9 mouse cellular contexts compared by ENCODE assay signal in the genomic region with DNA sequence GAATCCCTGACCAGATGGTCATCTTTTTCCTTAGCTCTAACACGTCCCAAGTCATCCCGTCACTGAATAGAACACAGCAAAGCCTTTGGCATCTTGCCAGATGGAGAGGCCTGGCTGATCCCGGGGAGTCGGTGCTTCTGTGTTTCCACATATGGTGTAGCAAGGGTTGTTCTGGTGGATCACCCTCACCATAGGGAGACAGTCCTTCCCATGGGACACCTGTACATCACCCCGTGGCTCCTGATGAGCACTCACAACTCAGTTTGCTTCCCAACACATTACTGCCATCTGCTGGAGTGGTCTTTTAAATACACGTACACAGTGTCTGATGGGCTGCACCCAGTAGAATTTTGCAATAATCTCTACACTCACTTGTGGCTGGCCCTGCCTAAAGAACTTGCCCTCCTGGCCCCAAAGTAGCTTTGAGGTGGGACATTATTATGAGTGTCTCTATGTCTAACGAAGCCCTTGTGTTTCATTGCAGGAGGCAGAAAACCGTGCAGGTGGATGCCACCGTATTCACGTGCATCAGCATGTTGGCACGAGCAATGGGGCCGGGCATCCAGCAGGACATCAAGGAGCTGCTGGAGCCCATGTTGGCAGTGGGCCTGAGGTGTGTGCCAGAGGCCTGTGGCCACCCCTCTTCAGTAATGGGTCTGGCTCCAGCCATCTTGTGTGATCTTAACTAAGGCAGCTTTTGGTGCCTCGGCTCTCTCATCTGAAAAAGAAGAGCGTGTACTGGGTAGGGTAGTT. TPM values are rescaled to one million over a fixed set of nuclear protein-coding genes. Genes with fewer than 3 reads are reported as not detected.
DNase-seq lines count a peak whose midpoint lies in the region; ATAC-seq and TF ChIP-seq lines count a peak whose summit lies in the region.
"Had no signal": no experiment of that assay in that cellular context is flagged by ENCODE, and none has a peak within 500 bp of the region (broad histone marks: within the 10 kb centered on the region; RNA-seq: fewer than 3 reads in every experiment).

No protein-coding gene starts in this region.

- H3K4me1 ChIP-seq in cortical plate, adult 2 months (ENCODE audit: control insufficient read depth, insufficient read depth, low read length) = peaks cover 1% of the 10 kb centered on the region; the same call in 1 of the 2 replicates
- H3K4me1 ChIP-seq: midbrain, embryonic 12.5 days had no signal

- peak; percentile 61 for DNase-seq in adrenal gland, postnatal 14 days
- no peak for DNase-seq in adrenal gland, adult 18-20 months (ENCODE audit: low spot score in 2 of 2)
- DNase-seq in right cerebral cortex, adult 2 months (ENCODE audit: low spot score in 2 of 2) = peak; percentile 38
- no peak for DNase-seq in right cerebral cortex, postnatal 14 days
- DNase-seq in layer of hippocampus, adult 2 months (ENCODE audit: low spot score in 2 of 2) = peak; percentile 33 to 58
- no peak for DNase-seq in spleen, adult 12 weeks (ENCODE audit: low spot score)

- TF ChIP-seq POLR2A in cortical plate, adult 2 months (IDR thresholded peaks at IDR 0.05; ENCODE audit: extremely low read depth, insufficient read depth, low read length) = no peak

- peak; percentile 53 for TF ChIP-seq CTCF in cortical plate, adult 2 months (IDR thresholded peaks at IDR 0.05; ENCODE audit: extremely low read depth, insufficient read depth, low read length)
- peak; percentile 78 for TF ChIP-seq CTCF in layer of hippocampus, adult 2 months (conservative IDR thresholded peaks at IDR 0.05)

- no peak overlapping the region for H3K4me3 ChIP-seq in cortical plate, adult 2 months (ENCODE audit: insufficient read depth, low read length)
- H3K4me3 ChIP-seq in layer of hippocampus, adult 2 months = no peak overlapping the region
- H3K4me3 ChIP-seq: midbrain, embryonic 12.5 days had no signal

- peak; percentile 69 for ATAC-seq in megakaryocyte-erythroid progenitor cell, adult 5-6 weeks (replicated peaks; ENCODE audit: low FRiP score, low TSS enrichment, poor library complexity, severe bottlenecking)

- H3K27ac ChIP-seq in cortical plate, adult 2 months (ENCODE audit: insufficient read depth, low read length) = no peak overlapping the region
- no peak overlapping the region for H3K27ac ChIP-seq in layer of hippocampus, adult 2 months
- H3K27ac ChIP-seq: midbrain, embryonic 12.5 days had no signal

RNA-seq across cellular contexts. Expression of a gene that starts 15.0 kb away (rescaled TPM):
- 65.5 and 67.5 TPM in 2 replicates for total RNA-seq in adrenal gland, postnatal 14 days (2021)
- 10 to 100 TPM; 84.3 to 87.9 TPM for total RNA-seq in adrenal gland, adult 18-20 months (2021)
- polyA plus RNA-seq in cortical plate, adult 2 months (2012; rRNA removed) = 30.7 and 30.9 TPM in 2 replicates
- total RNA-seq in layer of hippocampus, adult 2 months (2021) = 100 to 1,000 TPM in 1 of 2 experiments, 10 to 100 TPM in 1; 95.2 to 100 TPM
- total RNA-seq in megakaryocyte-erythroid progenitor cell, adult 5-6 weeks (2014; fragmentation: Nextera tagmentation) = 26.5 and 27.9 TPM in 2 replicates
- total RNA-seq in megakaryocyte-erythroid progenitor cell, adult 5-6 weeks (2017) = 9.1 and 12.2 TPM in 2 replicates

RNA-seq across cellular contexts. Expression of a gene that starts 18.8 kb away (rescaled TPM):
- 20.0 and 21.8 TPM in 2 replicates for total RNA-seq in adrenal gland, postnatal 14 days (2021)
- total RNA-seq in adrenal gland, adult 18-20 months (2021) = 10 to 100 TPM; 21.5 to 22.4 TPM
- polyA plus RNA-seq in cortical plate, adult 2 months (2012; rRNA removed) = 9.4 and 9.6 TPM in 2 replicates
- total RNA-seq in layer of hippocampus, adult 2 months (2021) = 1 to 10 TPM; 8.1 to 8.7 TPM
- total RNA-seq in megakaryocyte-erythroid progenitor cell, adult 5-6 weeks (2014; fragmentation: Nextera tagmentation) = 14.9 and 21.7 TPM in 2 replicates
- total RNA-seq in megakaryocyte-erythroid progenitor cell, adult 5-6 weeks (2017) = 10.1 and 12.9 TPM in 2 replicates

RNA-seq across cellular contexts. Expression of a gene that starts 36.9 kb away (rescaled TPM):
- total RNA-seq in adrenal gland, postnatal 14 days (2021) = 1.4 and 2.3 TPM in 2 replicates
- total RNA-seq in adrenal gland, adult 18-20 months (2021) = 1 to 10 TPM in 1 of 2 experiments, under 1 TPM in 1; 0.63 to 1.3 TPM
- 0.23 TPM in 2 replicates for polyA plus RNA-seq in cortical plate, adult 2 months (2012; rRNA removed)
- total RNA-seq in layer of hippocampus, adult 2 months (2021) = under 1 TPM; 0.22 to 0.38 TPM
- total RNA-seq in megakaryocyte-erythroid progenitor cell, adult 5-6 weeks (2014; fragmentation: Nextera tagmentation) = not detected in 2 replicates
- total RNA-seq in megakaryocyte-erythroid progenitor cell, adult 5-6 weeks (2017) = not detected in 2 replicates

Comparison
In these comparisons a context has a peak if more than half of its experiments do, and no peak if none do; other contexts are left out.
1. DNase-seq: peak in adrenal gland, postnatal 14 days (single experiment), right cerebral cortex, adult 2 months (2 of 2) and layer of hippocampus, adult 2 months (2 of 2); none in adrenal gland, adult 18-20 months (0 of 2), right cerebral cortex, postnatal 14 days (single experiment) and spleen, adult 12 weeks (single experiment).